Mouse (Mus musculus): ENCODE data around the gene Trp73. TPM values are rescaled to one million over a fixed set of nuclear protein-coding genes. Genes with fewer than 3 reads are reported as not detected.

Gene Trp73
- total RNA-seq, 1 experiment: 2.6 TPM

DNA sequence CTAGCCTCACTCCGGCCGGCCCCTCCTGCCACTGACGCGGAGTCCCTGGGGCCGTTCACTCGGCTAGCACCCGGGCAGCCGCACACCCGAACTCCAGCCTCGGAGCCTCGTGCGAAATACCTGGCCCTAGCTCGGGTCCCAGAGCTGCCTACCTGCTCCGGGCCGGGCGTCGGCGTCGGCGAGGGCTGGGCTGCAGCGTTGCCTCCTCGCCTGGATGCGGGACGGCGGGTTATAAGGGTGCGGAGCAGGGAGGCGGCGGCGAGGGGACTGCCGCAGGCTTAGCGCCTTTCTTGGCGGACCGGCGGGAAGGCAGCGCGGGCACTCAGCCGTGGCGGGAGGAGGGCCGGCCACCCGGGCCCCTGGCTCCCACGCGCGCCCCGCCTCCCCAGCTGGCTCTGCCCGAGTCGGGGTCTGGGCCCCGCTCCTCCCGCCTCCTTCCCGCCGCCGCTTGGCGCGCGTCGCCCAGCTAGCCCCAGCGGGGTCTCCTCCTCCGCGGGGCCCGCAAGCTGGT, 282 bp downstream of the Trp73 start:
- Histone ChIP-seq H3K36me3 (ENCODE audit: control insufficient read depth, insufficient read depth, low read length, poor library complexity, severe bottlenecking) (no peaks in the 10 kb centered on the region), H3K4me3 (ENCODE audit: insufficient read depth in 1 of 2, low read depth in 1 of 2, low read length in 2 of 2, poor library complexity in 1 of 2, severe bottlenecking in 1 of 2) (peak overlapping the region; percentile 42 to 57; a peak in 3 of 4 replicates), H3K9ac (ENCODE audit: insufficient read depth, low read depth, low read length, poor library complexity, severe bottlenecking) (peak overlapping the region; percentile 40), H3K27ac (ENCODE audit: insufficient read depth, low read depth, low read length, poor library complexity, severe bottlenecking) (no peak overlapping the region), H3K4me1 (ENCODE audit: control insufficient read depth in 2 of 2, insufficient read depth in 2 of 2, low read length in 2 of 2, poor library complexity in 1 of 2) (peaks cover 0 to 2% of the 10 kb centered on the region in 2 experiments; a peak in 1 of 4 replicates), H3K9me3 (ENCODE audit: control insufficient read depth, insufficient read depth, low read depth, low read length) (no peaks in the 10 kb centered on the region)
- TF ChIP-seq ZC3H11A (IDR thresholded peaks at IDR 0.05; ENCODE audit: borderline replicate concordance, low read depth, low read length): no peak
- no peak for TF ChIP-seq HCFC1 (IDR thresholded peaks at IDR 0.05; ENCODE audit: borderline replicate concordance, insufficient read depth, low read length)
- TF ChIP-seq CHD2 (IDR thresholded peaks at IDR 0.05; ENCODE audit: low read depth, low read length): no peak
- TF ChIP-seq MAFK (IDR thresholded peaks at IDR 0.05; ENCODE audit: insufficient read depth, low read depth, low read length): no peak
- TF ChIP-seq ZNF384 (IDR thresholded peaks at IDR 0.05; ENCODE audit: low read depth, low read length): no peak
- in situ Hi-C loops (cut with MboI; ENCODE audit: low sequenced_read_pairs in 2 of 2, unreplicated experiment in 2 of 2): no loop called here
- no peak for DNase-seq (ENCODE audit: low read depth, low spot score)

GRCm38 (mm10) chr4:154137139-154137538, 2.9 kb downstream of the Trp73 start:
- in situ Hi-C loops (cut with MboI; ENCODE audit: low sequenced_read_pairs in 2 of 2, unreplicated experiment in 2 of 2): no loop called here
- peaks cover 0 to 2% of the 10 kb centered on the region in 2 experiments; a peak in 1 of 4 replicates for H3K4me1 ChIP-seq (ENCODE audit: control insufficient read depth in 2 of 2, insufficient read depth in 2 of 2, low read length in 2 of 2, poor library complexity in 1 of 2)
- TF ChIP-seq HCFC1 (IDR thresholded peaks at IDR 0.05; ENCODE audit: borderline replicate concordance, insufficient read depth, low read length) (no peak), MAFK (IDR thresholded peaks at IDR 0.05; ENCODE audit: insufficient read depth, low read depth, low read length) (no peak), CHD2 (IDR thresholded peaks at IDR 0.05; ENCODE audit: low read depth, low read length) (no peak), ZC3H11A (IDR thresholded peaks at IDR 0.05; ENCODE audit: borderline replicate concordance, low read depth, low read length) (no peak), ZNF384 (IDR thresholded peaks at IDR 0.05; ENCODE audit: low read depth, low read length) (no peak)
- no peak overlapping the region for H3K9ac ChIP-seq (ENCODE audit: insufficient read depth, low read depth, low read length, poor library complexity, severe bottlenecking)
- DNase-seq (ENCODE audit: low read depth, low spot score): no peak
- no peak overlapping the region for H3K4me3 ChIP-seq (ENCODE audit: insufficient read depth in 1 of 2, low read depth in 1 of 2, low read length in 2 of 2, poor library complexity in 1 of 2, severe bottlenecking in 1 of 2)
- no peaks in the 10 kb centered on the region for H3K36me3 ChIP-seq (ENCODE audit: control insufficient read depth, insufficient read depth, low read length, poor library complexity, severe bottlenecking)
- no peak overlapping the region for H3K27ac ChIP-seq (ENCODE audit: insufficient read depth, low read depth, low read length, poor library complexity, severe bottlenecking)
- no peaks in the 10 kb centered on the region for H3K9me3 ChIP-seq (ENCODE audit: control insufficient read depth, insufficient read depth, low read depth, low read length)

- no peak for DNase-seq (ENCODE audit: low read depth, low spot score)
- no peak overlapping the region for H3K9ac ChIP-seq (ENCODE audit: insufficient read depth, low read depth, low read length, poor library complexity, severe bottlenecking)
- H3K4me1 ChIP-seq (ENCODE audit: control insufficient read depth in 2 of 2, insufficient read depth in 2 of 2, low read length in 2 of 2, poor library complexity in 1 of 2): no peaks in the 10 kb centered on the region
- in situ Hi-C loops (cut with MboI; ENCODE audit: low sequenced_read_pairs in 2 of 2, unreplicated experiment in 2 of 2): no loop called here
- no peak overlapping the region for H3K4me3 ChIP-seq (ENCODE audit: insufficient read depth in 1 of 2, low read depth in 1 of 2, low read length in 2 of 2, poor library complexity in 1 of 2, severe bottlenecking in 1 of 2)
- H3K9me3 ChIP-seq (ENCODE audit: control insufficient read depth, insufficient read depth, low read depth, low read length): no peaks in the 10 kb centered on the region
- TF ChIP-seq ZNF384 (IDR thresholded peaks at IDR 0.05; ENCODE audit: low read depth, low read length): no peak
- no peak for TF ChIP-seq MAFK (IDR thresholded peaks at IDR 0.05; ENCODE audit: insufficient read depth, low read depth, low read length)
- TF ChIP-seq HCFC1 (IDR thresholded peaks at IDR 0.05; ENCODE audit: borderline replicate concordance, insufficient read depth, low read length): no peak
- no peak for TF ChIP-seq CHD2 (IDR thresholded peaks at IDR 0.05; ENCODE audit: low read depth, low read length)
- TF ChIP-seq ZC3H11A (IDR thresholded peaks at IDR 0.05; ENCODE audit: borderline replicate concordance, low read depth, low read length): no peak
- H3K27ac ChIP-seq (ENCODE audit: insufficient read depth, low read depth, low read length, poor library complexity, severe bottlenecking): no peak overlapping the region
- no peaks in the 10 kb centered on the region for H3K36me3 ChIP-seq (ENCODE audit: control insufficient read depth, insufficient read depth, low read length, poor library complexity, severe bottlenecking)
Measured at GRCm38 (mm10) chr4:154134803-154135202, 5.2 kb downstream of the Trp73 start.

DNA sequence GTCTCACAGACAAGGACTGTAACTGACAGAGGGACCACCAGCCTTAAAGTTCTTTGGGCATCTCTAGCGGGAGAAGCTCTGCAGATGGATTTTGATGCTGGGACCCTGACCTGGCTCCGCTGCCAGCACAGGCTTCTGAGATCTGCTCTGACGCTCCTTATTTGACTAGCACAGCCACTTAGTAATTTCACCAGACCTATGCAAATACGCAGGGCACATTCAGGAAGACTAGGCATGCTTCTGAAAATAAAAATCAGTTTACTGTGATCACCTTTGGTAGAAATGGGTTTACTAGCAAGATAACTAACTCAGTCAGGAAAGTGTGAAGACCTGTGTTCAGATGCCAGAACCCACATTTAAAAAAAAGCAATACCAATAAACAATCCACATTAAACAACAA, 8.1 kb downstream of the Trp73 start:
- Histone ChIP-seq H3K9ac (ENCODE audit: insufficient read depth, low read depth, low read length, poor library complexity, severe bottlenecking) (no peak overlapping the region), H3K36me3 (ENCODE audit: control insufficient read depth, insufficient read depth, low read length, poor library complexity, severe bottlenecking) (no peaks in the 10 kb centered on the region), H3K27ac (ENCODE audit: insufficient read depth, low read depth, low read length, poor library complexity, severe bottlenecking) (no peak overlapping the region), H3K4me3 (ENCODE audit: insufficient read depth in 1 of 2, low read depth in 1 of 2, low read length in 2 of 2, poor library complexity in 1 of 2, severe bottlenecking in 1 of 2) (no peak overlapping the region), H3K4me1 (ENCODE audit: control insufficient read depth in 2 of 2, insufficient read depth in 2 of 2, low read length in 2 of 2, poor library complexity in 1 of 2) (no peaks in the 10 kb centered on the region), H3K9me3 (ENCODE audit: control insufficient read depth, insufficient read depth, low read depth, low read length) (no peaks in the 10 kb centered on the region)
- TF ChIP-seq CHD2 (IDR thresholded peaks at IDR 0.05; ENCODE audit: low read depth, low read length): no peak
- no peak for TF ChIP-seq MAFK (IDR thresholded peaks at IDR 0.05; ENCODE audit: insufficient read depth, low read depth, low read length)
- in situ Hi-C loops (cut with MboI; ENCODE audit: low sequenced_read_pairs in 2 of 2, unreplicated experiment in 2 of 2): no loop called here
- DNase-seq (ENCODE audit: low read depth, low spot score): no peak

DNA sequence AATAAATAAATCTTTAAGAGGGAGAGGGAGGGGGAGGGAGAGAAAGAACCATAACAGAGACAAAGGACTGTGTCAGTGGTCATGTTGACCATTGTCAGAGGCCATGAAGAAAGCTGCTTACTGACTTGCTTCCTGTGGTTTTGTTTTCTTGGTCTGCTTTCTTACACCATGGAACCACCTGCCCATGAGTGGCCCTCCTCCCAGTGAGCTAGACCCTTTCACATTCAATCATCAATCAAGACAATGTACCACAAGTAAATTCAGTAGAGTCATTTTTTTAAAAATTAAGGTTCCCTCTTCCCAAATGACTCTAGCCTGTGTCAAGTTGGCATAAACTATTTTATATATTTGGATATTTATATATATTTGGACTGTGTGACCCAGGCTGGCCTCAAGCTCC, 10.1 kb downstream of the Trp73 start:
- H3K27ac ChIP-seq (ENCODE audit: insufficient read depth, low read depth, low read length, poor library complexity, severe bottlenecking): no peak overlapping the region
- DNase-seq (ENCODE audit: low read depth, low spot score): no peak
- TF ChIP-seq CHD2 (IDR thresholded peaks at IDR 0.05; ENCODE audit: low read depth, low read length) (no peak), HCFC1 (IDR thresholded peaks at IDR 0.05; ENCODE audit: borderline replicate concordance, insufficient read depth, low read length) (no peak), ZNF384 (IDR thresholded peaks at IDR 0.05; ENCODE audit: low read depth, low read length) (no peak), MAFK (IDR thresholded peaks at IDR 0.05; ENCODE audit: insufficient read depth, low read depth, low read length) (no peak), ZC3H11A (IDR thresholded peaks at IDR 0.05; ENCODE audit: borderline replicate concordance, low read depth, low read length) (no peak)
- H3K9ac ChIP-seq (ENCODE audit: insufficient read depth, low read depth, low read length, poor library complexity, severe bottlenecking): no peak overlapping the region
- in situ Hi-C loops (cut with MboI; ENCODE audit: low sequenced_read_pairs in 2 of 2, unreplicated experiment in 2 of 2): no loop called here
- H3K4me1 ChIP-seq (ENCODE audit: control insufficient read depth in 2 of 2, insufficient read depth in 2 of 2, low read length in 2 of 2, poor library complexity in 1 of 2): no peaks in the 10 kb centered on the region
- H3K4me3 ChIP-seq (ENCODE audit: insufficient read depth in 1 of 2, low read depth in 1 of 2, low read length in 2 of 2, poor library complexity in 1 of 2, severe bottlenecking in 1 of 2): no peak overlapping the region
- H3K36me3 ChIP-seq (ENCODE audit: control insufficient read depth, insufficient read depth, low read length, poor library complexity, severe bottlenecking): no peaks in the 10 kb centered on the region
- no peaks in the 10 kb centered on the region for H3K9me3 ChIP-seq (ENCODE audit: control insufficient read depth, insufficient read depth, low read depth, low read length)
